Mouse (Mus musculus) midbrain, embryonic 16.5 days (tissue): ENCODE data around the gene En2. TPM values are rescaled to one million over a fixed set of nuclear protein-coding genes. Genes with fewer than 3 reads are reported as not detected.
A peak's percentile ranks its signal among the peaks of the same experiment; 100 is the strongest.

Experiments used
- ATAC-seq: fragments of 200-750 bp; cut with Nextera tagmentation; 2 replicates; pipeline ENCODE4 v1.8.0; 2017; ENCODE audit warnings: moderate TSS enrichment
- H3K27ac ChIP-seq: fragments of 300-500 bp; sonication (generic); 2 replicates; pipeline ENCODE4 v1.5.1; 2014; ENCODE audit warnings: mild to moderate bottlenecking, low read length, mixed read lengths
- H3K27me3 ChIP-seq: fragments of 300-500 bp; sonication (generic); 2 replicates; pipeline ENCODE4 v1.6.1; 2014; ENCODE audit warnings: low read depth, low read length, mixed read lengths; ENCODE audit not compliant: control insufficient read depth, insufficient read depth
- H3K36me3 ChIP-seq: fragments of 300-500 bp; sonication (generic); 2 replicates; pipeline ENCODE4 v1.6.1; 2014; ENCODE audit warnings: mild to moderate bottlenecking, low read length, moderate library complexity, mixed read lengths; ENCODE audit not compliant: control insufficient read depth, insufficient read depth
- H3K4me1 ChIP-seq: fragments of 300-500 bp; sonication (generic); 2 replicates; pipeline ENCODE4 v1.6.1; 2014; ENCODE audit warnings: mild to moderate bottlenecking, low read length, mixed read lengths; ENCODE audit not compliant: control insufficient read depth, insufficient read depth
- H3K4me2 ChIP-seq: fragments of 300-500 bp; sonication (generic); 2 replicates; pipeline ENCODE4 v1.6.1; 2014; ENCODE audit warnings: mild to moderate bottlenecking, low read length, mixed read lengths
- H3K4me3 ChIP-seq: fragments of 300-500 bp; sonication (generic); 2 replicates; pipeline ENCODE4 v1.5.1; 2014; ENCODE audit warnings: low read depth, mild to moderate bottlenecking, low read length, moderate library complexity, mixed read lengths
- H3K9ac ChIP-seq: fragments of 300-500 bp; sonication (generic); 2 replicates; pipeline ENCODE4 v1.6.1; 2014; ENCODE audit warnings: low read depth, low read length, mixed read lengths
- H3K9me3 ChIP-seq: fragments of 300-500 bp; sonication (generic); replicated peaks from 2 replicates; pipeline ENCODE4 v1.6.1; 2014; ENCODE audit warnings: mild to moderate bottlenecking, low read length, mixed read lengths; ENCODE audit not compliant: control insufficient read depth, poor library complexity, severe bottlenecking
- WGBS: fragments of 180-500 bp; shearing (Covaris S2); extraction: QIAGEN DNeasy Blood & Tissue Kit; methylation state at CpG from one replicate; pipeline ENCODE4 v1.1.7; 2014; 5-methylcytosine and 5-hydroxymethylcytosine counted together
- polyA plus RNA-seq: library from polyadenylated mRNA; unstranded; fragments of >200 nt; fragmentation: Nextera tagmentation; extraction: Ambion mirVana; gene quantifications from 2 replicates; pipeline ENCODE4 v1.2.1, GENCODE M21; 2015

The En2 gene
- polyA plus RNA-seq, 1 experiment from 2014 or later: 0.55 TPM

DNA sequence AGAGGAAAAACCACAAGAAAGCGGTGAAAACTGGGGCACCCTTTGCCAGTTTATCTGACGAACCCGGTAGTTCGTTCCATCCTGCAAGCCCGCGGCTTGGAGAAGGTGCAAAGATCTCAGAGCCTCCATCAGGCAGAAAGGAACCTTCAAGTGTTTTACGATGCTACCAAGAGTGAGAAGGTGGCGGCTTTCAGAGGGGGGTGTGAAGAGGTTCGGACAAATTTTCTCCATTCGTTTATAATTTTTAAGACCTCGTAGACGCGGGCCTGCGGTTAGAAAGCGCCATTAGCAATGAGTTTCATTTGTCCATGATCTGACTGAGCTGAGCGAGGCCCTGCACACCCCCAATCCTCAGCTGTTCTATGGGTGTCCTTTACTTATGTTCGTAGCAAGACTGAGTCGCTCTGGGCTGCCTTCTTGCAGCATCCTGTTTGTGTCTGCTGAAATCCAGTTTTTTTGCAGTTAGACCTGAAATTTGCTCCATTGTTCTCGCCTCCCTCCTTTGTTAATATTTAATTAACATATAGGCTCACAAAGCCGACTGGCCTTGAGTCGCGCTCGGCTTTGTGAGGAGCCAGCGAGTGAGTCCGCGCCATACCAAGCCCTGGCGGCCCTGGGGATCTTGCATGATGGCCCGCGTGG, 2.2 kb downstream of the En2 start:
- H3K36me3 ChIP-seq: no peaks in the 10 kb centered on the region
- peaks cover 11% of the 10 kb centered on the region for H3K4me1 ChIP-seq
- H3K9ac ChIP-seq: peak overlapping the region; percentile 78
- peak overlapping the region; percentile 74 for H3K4me2 ChIP-seq
- ATAC-seq: no peak
- no peaks in the 10 kb centered on the region for H3K9me3 ChIP-seq
- peaks cover 16% of the 10 kb centered on the region for H3K27me3 ChIP-seq
- H3K4me3 ChIP-seq: peak overlapping the region; percentile 67
- peak overlapping the region; percentile 91 for H3K27ac ChIP-seq
- 1% methylated on average over 29 of the region's 29 CpGs for WGBS

GRCm38 (mm10) chr5:28168253-28169165, 3.0 kb downstream of the En2 start:
- H3K27me3 ChIP-seq: peaks cover 22% of the 10 kb centered on the region
- no peak for ATAC-seq
- H3K4me2 ChIP-seq: peak overlapping the region; percentile 74
- no peaks in the 10 kb centered on the region for H3K36me3 ChIP-seq
- H3K9me3 ChIP-seq: no peaks in the 10 kb centered on the region
- peak overlapping the region; percentile 67 for H3K4me3 ChIP-seq
- H3K4me1 ChIP-seq: peaks cover 11% of the 10 kb centered on the region
- H3K9ac ChIP-seq: peak overlapping the region; percentile 78
- WGBS: 1% methylated on average over 36 of the region's 36 CpGs
- peak overlapping the region; percentile 91 for H3K27ac ChIP-seq

DNA sequence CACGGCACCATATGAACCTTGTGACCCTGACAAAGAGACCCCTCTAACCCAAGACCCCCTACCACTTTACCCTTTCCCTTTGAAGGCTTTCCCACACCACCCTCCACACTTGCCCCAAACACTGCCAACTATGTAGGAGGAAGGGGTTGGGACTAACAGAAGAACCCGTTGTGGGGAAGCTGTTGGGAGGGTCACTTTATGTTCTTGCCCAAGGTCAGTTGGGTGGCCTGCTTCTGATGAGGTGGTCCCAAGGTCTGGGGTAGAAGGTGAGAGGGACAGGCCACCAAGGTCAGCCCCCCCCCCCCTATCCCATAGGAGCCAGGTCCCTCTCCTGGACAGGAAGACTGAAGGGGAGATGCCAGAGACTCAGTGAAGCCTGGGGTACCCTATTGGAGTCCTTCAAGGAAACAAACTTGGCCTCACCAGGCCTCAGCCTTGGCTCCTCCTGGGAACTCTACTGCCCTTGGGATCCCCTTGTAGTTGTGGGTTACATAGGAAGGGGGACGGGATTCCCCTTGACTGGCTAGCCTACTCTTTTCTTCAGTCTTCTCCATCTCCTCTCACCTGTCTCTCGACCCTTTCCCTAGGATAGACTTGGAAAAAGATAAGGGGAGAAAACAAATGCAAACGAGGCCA, 3.8 kb downstream of the En2 start:
- peaks cover 19% of the 10 kb centered on the region for H3K27me3 ChIP-seq
- H3K27ac ChIP-seq: peak overlapping the region; percentile 64
- H3K4me1 ChIP-seq: peaks cover 14% of the 10 kb centered on the region
- peak overlapping the region; percentile 78 for H3K9ac ChIP-seq
- no peaks in the 10 kb centered on the region for H3K36me3 ChIP-seq
- 7% methylated on average over 5 of the region's 5 CpGs for WGBS
- ATAC-seq: no peak
- H3K4me2 ChIP-seq: peak overlapping the region; percentile 74
- H3K9me3 ChIP-seq: no peaks in the 10 kb centered on the region
- H3K4me3 ChIP-seq: peak overlapping the region; percentile 67

DNA sequence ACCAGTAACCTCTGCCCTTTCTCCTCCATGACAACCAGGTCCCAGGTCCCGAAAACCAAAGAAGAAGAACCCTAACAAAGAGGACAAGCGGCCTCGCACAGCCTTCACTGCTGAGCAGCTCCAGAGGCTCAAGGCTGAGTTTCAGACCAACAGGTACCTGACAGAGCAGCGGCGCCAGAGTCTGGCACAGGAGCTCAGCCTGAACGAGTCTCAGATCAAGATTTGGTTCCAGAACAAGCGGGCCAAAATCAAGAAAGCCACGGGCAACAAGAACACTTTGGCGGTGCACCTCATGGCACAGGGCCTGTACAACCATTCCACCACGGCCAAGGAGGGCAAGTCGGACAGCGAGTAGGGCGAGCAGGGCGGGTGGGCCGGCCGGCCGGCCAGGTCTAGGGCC, 4.6 kb downstream of the En2 start:
- peak overlapping the region; percentile 74 for H3K4me2 ChIP-seq
- H3K27ac ChIP-seq: no peak overlapping the region; the same call in 1 of the 2 replicates

GRCm38 (mm10) chr5:28170892-28171291, 5.4 kb downstream of the En2 start:
- Histone ChIP-seq H3K4me3 (peak overlapping the region; percentile 30), H3K9me3 (no peaks in the 10 kb centered on the region), H3K4me2 (peak overlapping the region; percentile 55), H3K4me1 (peaks cover 13% of the 10 kb centered on the region), H3K9ac (peak overlapping the region; percentile 61), H3K36me3 (no peaks in the 10 kb centered on the region), H3K27me3 (peaks cover 19% of the 10 kb centered on the region), H3K27ac (peak overlapping the region; percentile 65)
- no peak for ATAC-seq
- WGBS: 6% methylated on average over 19 of the region's 19 CpGs

More for the DNA sequence above, 4.6 kb downstream of the En2 start:
- no peak for ATAC-seq
- Histone ChIP-seq H3K9ac (peak overlapping the region; percentile 78), H3K4me3 (peak overlapping the region; percentile 67), H3K27me3 (peaks cover 19% of the 10 kb centered on the region), H3K4me1 (peaks cover 18% of the 10 kb centered on the region), H3K9me3 (no peaks in the 10 kb centered on the region), H3K36me3 (no peaks in the 10 kb centered on the region)
- 8% methylated on average over 17 of the region's 17 CpGs for WGBS

- Histone ChIP-seq H3K9ac (no peak overlapping the region), H3K27ac (no peak overlapping the region), H3K4me1 (peaks cover 7% of the 10 kb centered on the region; the same call in 1 of the 2 replicates), H3K9me3 (no peaks in the 10 kb centered on the region), H3K4me3 (no peak overlapping the region), H3K4me2 (peak overlapping the region; percentile 30; the same call in 1 of the 2 replicates), H3K36me3 (no peaks in the 10 kb centered on the region), H3K27me3 (peaks cover 16% of the 10 kb centered on the region)
- WGBS: 18% methylated on average over 5 of the region's 5 CpGs
- ATAC-seq: no peak
Measured at GRCm38 (mm10) chr5:28171667-28172066, 6.2 kb downstream of the En2 start.

GRCm38 (mm10) chr5:28172261-28172920, 6.9 kb downstream of the En2 start:
- no peak for ATAC-seq
- Histone ChIP-seq H3K9me3 (no peaks in the 10 kb centered on the region), H3K36me3 (no peaks in the 10 kb centered on the region), H3K4me1 (peaks cover 7% of the 10 kb centered on the region; the same call in 1 of the 2 replicates), H3K4me2 (peak overlapping the region; percentile 19; the same call in 1 of the 2 replicates), H3K27me3 (peaks cover 16% of the 10 kb centered on the region), H3K9ac (no peak overlapping the region), H3K27ac (no peak overlapping the region), H3K4me3 (no peak overlapping the region)
- 18% methylated on average over 8 of the region's 8 CpGs for WGBS

- ATAC-seq: no peak
- H3K27me3 ChIP-seq: peaks cover 18% of the 10 kb centered on the region
Measured at GRCm38 (mm10) chr5:28172921-28173670, 7.6 kb downstream of the En2 start.

More at GRCm38 (mm10) chr5:28172921-28173670, 7.6 kb downstream of the En2 start:
- H3K36me3 ChIP-seq: no peaks in the 10 kb centered on the region
- no peak overlapping the region for H3K4me3 ChIP-seq
- peak overlapping the region; percentile 26; the same call in 1 of the 2 replicates for H3K27ac ChIP-seq
- peak overlapping the region; percentile 4; the same call in 1 of the 2 replicates for H3K9ac ChIP-seq
- WGBS: 15% methylated on average over 4 of the region's 4 CpGs
- H3K4me1 ChIP-seq: peaks cover 7% of the 10 kb centered on the region; the same call in 1 of the 2 replicates
- H3K4me2 ChIP-seq: peak overlapping the region; percentile 14; the same call in 1 of the 2 replicates
- H3K9me3 ChIP-seq: no peaks in the 10 kb centered on the region
